Mouse (Mus musculus) stomach, postnatal 0 days (tissue): ENCODE measurements around the gene Hsd3b6.

ENCODE experiments used
- CTCF ChIP-seq: IDR thresholded peaks from 2 replicates; pipeline ENCODE4 v1.5.1; 2016; ENCODE audit warnings: antibody characterized with exemption, low read depth, mild to moderate bottlenecking, moderate library complexity
- EP300 ChIP-seq: optimal IDR thresholded peaks from 2 replicates; pipeline ENCODE3; 2016; ENCODE audit warnings: antibody characterized with exemption

- no peak for TF ChIP-seq EP300
- no peak for TF ChIP-seq CTCF
Measured at GRCm38 (mm10) chr3:98856892-98857291, 42.6 kb upstream of the Hsd3b6 start.
